8 mouse cellular contexts compared by ENCODE assay signal in the genomic region with DNA sequence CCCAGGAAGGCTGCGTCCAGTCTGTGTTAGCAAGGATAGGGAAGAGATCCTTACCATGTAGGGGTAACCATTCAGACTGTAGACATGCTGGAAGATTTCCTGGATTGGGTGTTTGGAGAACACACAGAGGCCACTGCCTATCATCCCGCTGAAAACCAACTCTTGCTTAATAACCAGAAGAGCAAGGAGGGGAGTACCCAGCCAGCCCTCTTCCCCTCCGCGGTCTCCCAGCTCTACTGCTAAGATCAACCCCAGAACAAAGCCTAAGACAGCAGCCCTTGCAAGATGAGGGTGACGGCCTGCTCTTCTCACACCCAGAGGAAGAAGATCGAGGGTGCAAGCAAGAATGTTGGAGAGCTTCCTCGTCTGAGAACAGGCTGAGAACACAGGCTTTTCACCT. TPM values are rescaled to one million over a fixed set of nuclear protein-coding genes. Genes with fewer than 3 reads are reported as not detected.
A peak's percentile ranks its signal among the peaks of the same experiment; 100 is the strongest.
DNase-seq lines count a peak whose midpoint lies in the region; ATAC-seq and TF ChIP-seq lines count a peak whose summit lies in the region.

No protein-coding gene starts in this region.

- H3K36me3 ChIP-seq in heart, embryonic 10.5 days = peaks cover 48% of the 10 kb centered on the region
- H3K36me3 ChIP-seq in E14TG2a.4 (ENCODE audit: insufficient read depth, low read length) = peaks cover 53% of the 10 kb centered on the region
- H3K36me3 ChIP-seq in heart, postnatal 0 days (replicated peaks; ENCODE audit: control insufficient read depth, insufficient read depth, low read length) = peaks cover 44% of the 10 kb centered on the region
- peaks cover 44% of the 10 kb centered on the region for H3K36me3 ChIP-seq in megakaryocyte, embryonic 14.5 days (replicated peaks; ENCODE audit: low read length)

- no peaks in the 10 kb centered on the region for H3K9me3 ChIP-seq in heart, embryonic 10.5 days
- no peaks in the 10 kb centered on the region for H3K9me3 ChIP-seq in E14TG2a.4 (ENCODE audit: low read length)
- H3K9me3 ChIP-seq in heart, postnatal 0 days (replicated peaks; ENCODE audit: control insufficient read depth, low read length) = no peaks in the 10 kb centered on the region
- H3K9me3 ChIP-seq in megakaryocyte, embryonic 14.5 days = no peaks in the 10 kb centered on the region

- peak overlapping the region; percentile 77 for H3K4me3 ChIP-seq in heart, embryonic 10.5 days
- peak overlapping the region; percentile 87 for H3K4me3 ChIP-seq in E14TG2a.4 (replicated peaks; ENCODE audit: low read length)
- H3K4me3 ChIP-seq in heart, postnatal 0 days (ENCODE audit: low read depth, low read length) = peak overlapping the region; percentile 84
- H3K4me3 ChIP-seq in megakaryocyte, embryonic 14.5 days (replicated peaks) = peak overlapping the region; percentile 95

- no peak for ATAC-seq in heart, postnatal 0 days (ENCODE audit: insufficient read depth, low read depth)

- H3K9ac ChIP-seq in heart, postnatal 0 days (replicated peaks; ENCODE audit: low read depth, low read length) = peak overlapping the region; percentile 85

- H3K4me2 ChIP-seq in heart, postnatal 0 days (ENCODE audit: low read depth, low read length) = peak overlapping the region; percentile 95

- peak overlapping the region; percentile 92 for H3K27ac ChIP-seq in heart, embryonic 10.5 days
- no peak overlapping the region for H3K27ac ChIP-seq in heart, postnatal 0 days (ENCODE audit: low read depth)

- WGBS in heart, embryonic 10.5 days = 48% methylated on average over 7 of the region's 7 CpGs
- WGBS in heart, postnatal 0 days = 36% methylated on average over 7 of the region's 7 CpGs

- no peak for TF ChIP-seq CTCF in E14TG2a.4 (conservative IDR thresholded peaks at IDR 0.05; ENCODE audit: low read length)
- no peak for TF ChIP-seq CTCF in heart, postnatal 0 days (IDR thresholded peaks at IDR 0.05; ENCODE audit: low read depth)

- no peaks in the 10 kb centered on the region for H3K27me3 ChIP-seq in heart, embryonic 10.5 days (ENCODE audit: insufficient read depth, poor library complexity, severe bottlenecking)
- no peaks in the 10 kb centered on the region for H3K27me3 ChIP-seq in E14TG2a.4 (ENCODE audit: insufficient read depth, low read length)
- no peaks in the 10 kb centered on the region for H3K27me3 ChIP-seq in heart, postnatal 0 days (ENCODE audit: control insufficient read depth, insufficient read depth, low read length)
- H3K27me3 ChIP-seq in megakaryocyte, embryonic 14.5 days (replicated peaks) = peaks cover 55% of the 10 kb centered on the region

- DNase-seq in heart, embryonic 10.5 days (ENCODE audit: low spot score) = no peak
- no peak for DNase-seq in heart, adult 8-10 months (ENCODE audit: low spot score)
- DNase-seq in heart, postnatal 0 days (ENCODE audit: low spot score) = no peak
- no peak for DNase-seq in frontal cortex, postnatal 36 days (ENCODE audit: low spot score in 2 of 2)
- DNase-seq in cerebellum, postnatal 4 days (ENCODE audit: low spot score in 2 of 2) = no peak
- no peak for DNase-seq in urinary bladder, postnatal 25 days (ENCODE audit: low spot score)

- TF ChIP-seq EP300 in heart, postnatal 0 days (IDR thresholded peaks at IDR 0.05; ENCODE audit: low read depth) = no peak

- H3K4me1 ChIP-seq in heart, embryonic 10.5 days = peaks cover 27% of the 10 kb centered on the region
- H3K4me1 ChIP-seq in E14TG2a.4 (replicated peaks; ENCODE audit: low read depth, low read length) = peaks cover 35% of the 10 kb centered on the region
- peaks cover 15% of the 10 kb centered on the region for H3K4me1 ChIP-seq in heart, postnatal 0 days (ENCODE audit: control insufficient read depth, insufficient read depth)
- H3K4me1 ChIP-seq in megakaryocyte, embryonic 14.5 days = peaks cover 38% of the 10 kb centered on the region

RNA-seq across cellular contexts. Expression of a gene that starts 1.3 kb away (rescaled TPM):
- 51.8 and 52.7 TPM in 2 replicates for polyA plus RNA-seq in heart, embryonic 10.5 days (2016; fragmentation: Nextera tagmentation; extraction: Ambion mirVana)
- total RNA-seq in heart, adult 8-10 months (2022) = 10 to 100 TPM; 30.1 to 40.2 (median 34.8) TPM
- 91.6 and 105 TPM in 2 replicates for total RNA-seq in heart, postnatal 0 days (2014; rRNA removed; ENCODE audit: low replicate concordance)
- polyA plus RNA-seq in heart, postnatal 0 days (2015; fragmentation: Nextera tagmentation; extraction: Ambion mirVana) = 72.4 TPM in 2 replicates
- 9.3 and 13.7 TPM in 2 replicates for polyA plus RNA-seq in megakaryocyte, embryonic 14.5 days (2012; ENCODE audit: insufficient read depth, low replicate concordance)

RNA-seq across cellular contexts. Expression of a gene that starts 1.4 kb away (rescaled TPM):
- polyA plus RNA-seq in heart, embryonic 10.5 days (2016; fragmentation: Nextera tagmentation; extraction: Ambion mirVana) = 0.95 and 1.3 TPM in 2 replicates
- total RNA-seq in heart, adult 8-10 months (2022) = 1 to 10 TPM in 2 of 4 experiments, under 1 TPM in 2; 0.78 to 1.4 (median 1.1) TPM
- total RNA-seq in heart, postnatal 0 days (2014; rRNA removed; ENCODE audit: low replicate concordance) = 4.5 TPM in 1 of 2 replicates, not detected in the other
- 5.9 and 6.5 TPM in 2 replicates for polyA plus RNA-seq in heart, postnatal 0 days (2015; fragmentation: Nextera tagmentation; extraction: Ambion mirVana)
- not detected in 2 replicates for polyA plus RNA-seq in megakaryocyte, embryonic 14.5 days (2012; ENCODE audit: insufficient read depth, low replicate concordance)

RNA-seq across cellular contexts. Expression of a gene that starts 12.8 kb away (rescaled TPM):
- 46.5 and 48.8 TPM in 2 replicates for polyA plus RNA-seq in heart, embryonic 10.5 days (2016; fragmentation: Nextera tagmentation; extraction: Ambion mirVana)
- 10 to 100 TPM in 2 of 4 experiments, 1 to 10 TPM in 2; 7.5 to 12.7 (median 9.8) TPM for total RNA-seq in heart, adult 8-10 months (2022)
- total RNA-seq in heart, postnatal 0 days (2014; rRNA removed; ENCODE audit: low replicate concordance) = 33.1 and 60.4 TPM in 2 replicates
- 33.0 and 36.1 TPM in 2 replicates for polyA plus RNA-seq in heart, postnatal 0 days (2015; fragmentation: Nextera tagmentation; extraction: Ambion mirVana)
- polyA plus RNA-seq in megakaryocyte, embryonic 14.5 days (2012; ENCODE audit: insufficient read depth, low replicate concordance) = 4.7 and 17.3 TPM in 2 replicates

RNA-seq across cellular contexts. Expression of a gene that starts 30.3 kb away (rescaled TPM):
- polyA plus RNA-seq in heart, embryonic 10.5 days (2016; fragmentation: Nextera tagmentation; extraction: Ambion mirVana) = 156 and 169 TPM in 2 replicates
- 100 to 1,000 TPM; 143 to 147 (median 145) TPM for total RNA-seq in heart, adult 8-10 months (2022)
- 76.0 and 113 TPM in 2 replicates for total RNA-seq in heart, postnatal 0 days (2014; rRNA removed; ENCODE audit: low replicate concordance)
- polyA plus RNA-seq in heart, postnatal 0 days (2015; fragmentation: Nextera tagmentation; extraction: Ambion mirVana) = 131 and 138 TPM in 2 replicates
- polyA plus RNA-seq in megakaryocyte, embryonic 14.5 days (2012; ENCODE audit: insufficient read depth, low replicate concordance) = 56.7 and 184 TPM in 2 replicates

RNA-seq across cellular contexts. Expression of a gene that starts 38.7 kb away (rescaled TPM):
- polyA plus RNA-seq in heart, embryonic 10.5 days (2016; fragmentation: Nextera tagmentation; extraction: Ambion mirVana) = 13.8 and 13.9 TPM in 2 replicates
- 1 to 10 TPM; 6.5 to 9.3 (median 7.6) TPM for total RNA-seq in heart, adult 8-10 months (2022)
- total RNA-seq in heart, postnatal 0 days (2014; rRNA removed; ENCODE audit: low replicate concordance) = 7.7 and 15.6 TPM in 2 replicates
- polyA plus RNA-seq in heart, postnatal 0 days (2015; fragmentation: Nextera tagmentation; extraction: Ambion mirVana) = 10.7 and 11.6 TPM in 2 replicates
- 2.4 and 3.3 TPM in 2 replicates for polyA plus RNA-seq in megakaryocyte, embryonic 14.5 days (2012; ENCODE audit: insufficient read depth, low replicate concordance)
